In genomic region chr13:83568759-83569256, GRCm38 (mm10) we compare ENCODE assay signal across 16 mouse cellular contexts.
DNase-seq lines count a peak whose midpoint lies in the region; ATAC-seq and TF ChIP-seq lines count a peak whose summit lies in the region.
"Had no signal": no experiment of that assay in that cellular context is flagged by ENCODE, and none has a peak within 500 bp of the region (broad histone marks: within the 10 kb centered on the region; RNA-seq: fewer than 3 reads in every experiment).

No protein-coding gene starts in this region.

- no peaks in the 10 kb centered on the region for H3K9me3 ChIP-seq in forebrain, postnatal 0 days (ENCODE audit: low read length)
- H3K9me3 ChIP-seq in forebrain, embryonic 11.5 days (ENCODE audit: control insufficient read depth, low read length) = no peaks in the 10 kb centered on the region
- H3K9me3 ChIP-seq in kidney, embryonic 16.5 days (ENCODE audit: low read length) = no peaks in the 10 kb centered on the region
- no peaks in the 10 kb centered on the region for H3K9me3 ChIP-seq in heart, embryonic 14.5 days (ENCODE audit: control insufficient read depth, low read length)
- H3K9me3 ChIP-seq: embryonic facial prominence, embryonic 13.5 days; limb, embryonic 10.5 days; neural tube, embryonic 13.5 days had no signal

- H3K27me3 ChIP-seq in forebrain, postnatal 0 days (ENCODE audit: insufficient read depth, low read length) = no peaks in the 10 kb centered on the region
- H3K27me3 ChIP-seq in forebrain, embryonic 11.5 days (ENCODE audit: control insufficient read depth, insufficient read depth, low read length) = peaks cover 2% of the 10 kb centered on the region; the same call in 1 of the 2 replicates
- no peaks in the 10 kb centered on the region for H3K27me3 ChIP-seq in kidney, embryonic 16.5 days (ENCODE audit: insufficient read depth, low read length)
- no peaks in the 10 kb centered on the region for H3K27me3 ChIP-seq in heart, embryonic 14.5 days (ENCODE audit: control insufficient read depth, insufficient read depth, low read length)
- H3K27me3 ChIP-seq: embryonic facial prominence, embryonic 13.5 days had no signal

- peak overlapping the region; percentile 14; the same call in 1 of the 2 replicates for H3K9ac ChIP-seq in forebrain, postnatal 0 days
- H3K9ac ChIP-seq in forebrain, embryonic 11.5 days (ENCODE audit: low read length) = no peak overlapping the region
- no peak overlapping the region for H3K9ac ChIP-seq in kidney, embryonic 16.5 days (replicated peaks; ENCODE audit: low read length)
- H3K9ac ChIP-seq in heart, embryonic 14.5 days (ENCODE audit: low read length) = peak overlapping the region; percentile 4
- H3K9ac ChIP-seq: embryonic facial prominence, embryonic 13.5 days; neural tube, embryonic 13.5 days had no signal

- TF ChIP-seq CTCF in forebrain, postnatal 0 days (IDR thresholded peaks at IDR 0.05; ENCODE audit: low read depth) = no peak

- 58% methylated on average over 11 of the region's 11 CpGs for WGBS in forebrain, postnatal 0 days
- 78% methylated on average over 11 of the region's 11 CpGs for WGBS in forebrain, embryonic 11.5 days
- 72% methylated on average over 11 of the region's 11 CpGs for WGBS in kidney, embryonic 16.5 days
- WGBS in heart, embryonic 14.5 days = 44% methylated on average over 11 of the region's 11 CpGs

- no peaks in the 10 kb centered on the region for H3K4me1 ChIP-seq in forebrain, postnatal 0 days (ENCODE audit: insufficient read depth)
- H3K4me1 ChIP-seq in forebrain, embryonic 11.5 days (replicated peaks; ENCODE audit: control insufficient read depth, insufficient read depth, low read length) = 0 out of 2 replicates have a peak, but pooled peaks cover 1% of the 10 kb centered on the region
- 0 out of 2 replicates have a peak, but pooled peaks cover 3% of the 10 kb centered on the region for H3K4me1 ChIP-seq in kidney, embryonic 16.5 days (ENCODE audit: insufficient read depth, low read length)
- H3K4me1 ChIP-seq in heart, embryonic 14.5 days (ENCODE audit: control insufficient read depth in 2 of 2, insufficient read depth in 2 of 2, low read length in 2 of 2) = peaks cover 15 to 65% of the 10 kb centered on the region in 2 experiments

- ATAC-seq in forebrain, postnatal 0 days = peak; percentile 5; the same call in 1 of the 2 replicates
- no peak for ATAC-seq in forebrain, embryonic 11.5 days (replicated peaks; ENCODE audit: low FRiP score)
- ATAC-seq in kidney, embryonic 16.5 days (ENCODE audit: low FRiP score, low TSS enrichment) = no peak
- no peak for ATAC-seq in heart, embryonic 14.5 days (ENCODE audit: insufficient number of reproducible peaks, insufficient read depth, low FRiP score, low read depth)
- ATAC-seq: midbrain, embryonic 16.5 days had no signal

- peak overlapping the region; percentile 45; the same call in 1 of the 2 replicates for H3K27ac ChIP-seq in forebrain, postnatal 0 days (ENCODE audit: low read depth, low read length)
- no peak overlapping the region for H3K27ac ChIP-seq in forebrain, embryonic 11.5 days (ENCODE audit: low read depth, low read length)
- H3K27ac ChIP-seq in kidney, embryonic 16.5 days (ENCODE audit: low read length) = peak overlapping the region; percentile 20; the same call in 1 of the 2 replicates
- H3K27ac ChIP-seq in heart, embryonic 14.5 days (replicated peaks in 1 of 2; ENCODE audit: control insufficient read depth in 1 of 2, insufficient read depth in 1 of 2, low read depth in 2 of 2, low read length in 2 of 2) = peak overlapping the region; percentile 49 to 55
- H3K27ac ChIP-seq: embryonic facial prominence, embryonic 13.5 days; limb, embryonic 10.5 days; neural tube, embryonic 13.5 days had no signal

- H3K4me3 ChIP-seq in forebrain, postnatal 0 days (ENCODE audit: low read depth, low read length) = no peak overlapping the region
- H3K4me3 ChIP-seq in forebrain, embryonic 11.5 days (ENCODE audit: low read depth, low read length) = no peak overlapping the region
- no peak overlapping the region for H3K4me3 ChIP-seq in kidney, embryonic 16.5 days (ENCODE audit: low read length)
- H3K4me3 ChIP-seq in heart, embryonic 14.5 days (ENCODE audit: control insufficient read depth in 1 of 2, insufficient read depth in 1 of 2, low read depth in 1 of 2, low read length in 2 of 2) = no peak overlapping the region
- H3K4me3 ChIP-seq: embryonic facial prominence, embryonic 13.5 days; limb, embryonic 10.5 days; neural tube, embryonic 13.5 days had no signal

- intact Hi-C loops in left cerebral cortex, postnatal 25 days (cut with DNase I) = no loop called here

- peak; percentile 49 for DNase-seq in forebrain, postnatal 0 days
- no peak for DNase-seq in forebrain, embryonic 11.5 days (ENCODE audit: low spot score)
- no peak for DNase-seq in kidney, adult 8-10 months
- peak; percentile 47 for DNase-seq in A20 (ENCODE audit: low read depth, low spot score)
- no peak for DNase-seq in adrenal gland, adult 2 months
- DNase-seq in left cerebral cortex, postnatal 25 days (ENCODE audit: low spot score in 2 of 2) = no peak
- DNase-seq: adrenal gland, adult 8-10 months; B cell, adult 2 months; cerebellum, postnatal 25 days; gastrocnemius, postnatal 36 days had no signal

- 0 out of 2 replicates have a peak overlapping the region, but pooled peaks have one; percentile 15 for H3K4me2 ChIP-seq in forebrain, postnatal 0 days (ENCODE audit: low read depth)
- no peak overlapping the region for H3K4me2 ChIP-seq in forebrain, embryonic 11.5 days (ENCODE audit: low read depth, low read length, severe bottlenecking)
- H3K4me2 ChIP-seq in kidney, embryonic 16.5 days (replicated peaks; ENCODE audit: low read depth, low read length) = no peak overlapping the region
- peak overlapping the region; percentile 5; the same call in 1 of the 2 replicates for H3K4me2 ChIP-seq in heart, embryonic 14.5 days (ENCODE audit: low read length)
- H3K4me2 ChIP-seq: embryonic facial prominence, embryonic 13.5 days; neural tube, embryonic 13.5 days had no signal

- no peaks in the 10 kb centered on the region for H3K36me3 ChIP-seq in forebrain, postnatal 0 days (ENCODE audit: insufficient read depth)
- no peaks in the 10 kb centered on the region for H3K36me3 ChIP-seq in forebrain, embryonic 11.5 days (ENCODE audit: control insufficient read depth, insufficient read depth, low read length)
- H3K36me3 ChIP-seq in kidney, embryonic 16.5 days (ENCODE audit: insufficient read depth, low read length) = no peaks in the 10 kb centered on the region
- no peaks in the 10 kb centered on the region for H3K36me3 ChIP-seq in heart, embryonic 14.5 days (ENCODE audit: control insufficient read depth, insufficient read depth, low read length)
- H3K36me3 ChIP-seq: embryonic facial prominence, embryonic 13.5 days; limb, embryonic 10.5 days; neural tube, embryonic 13.5 days had no signal

Comparison
In these comparisons a context has a peak if more than half of its experiments do, and no peak if none do; other contexts are left out.
1. DNase-seq: peak in forebrain, postnatal 0 days (single experiment) and A20 (single experiment); none in forebrain, embryonic 11.5 days (single experiment), kidney, adult 8-10 months (0 of 2), adrenal gland, adult 2 months (single experiment) and left cerebral cortex, postnatal 25 days (0 of 2).
2. H3K4me2 ChIP-seq: peak in forebrain, postnatal 0 days (single experiment) and heart, embryonic 14.5 days (single experiment); none in forebrain, embryonic 11.5 days (single experiment) and kidney, embryonic 16.5 days (single experiment).
3. H3K9ac ChIP-seq: peak in forebrain, postnatal 0 days (single experiment) and heart, embryonic 14.5 days (single experiment); none in forebrain, embryonic 11.5 days (single experiment) and kidney, embryonic 16.5 days (single experiment).